Mouse (Mus musculus): ENCODE measurements around the gene Sec16b.

Gene Sec16b

DNA sequence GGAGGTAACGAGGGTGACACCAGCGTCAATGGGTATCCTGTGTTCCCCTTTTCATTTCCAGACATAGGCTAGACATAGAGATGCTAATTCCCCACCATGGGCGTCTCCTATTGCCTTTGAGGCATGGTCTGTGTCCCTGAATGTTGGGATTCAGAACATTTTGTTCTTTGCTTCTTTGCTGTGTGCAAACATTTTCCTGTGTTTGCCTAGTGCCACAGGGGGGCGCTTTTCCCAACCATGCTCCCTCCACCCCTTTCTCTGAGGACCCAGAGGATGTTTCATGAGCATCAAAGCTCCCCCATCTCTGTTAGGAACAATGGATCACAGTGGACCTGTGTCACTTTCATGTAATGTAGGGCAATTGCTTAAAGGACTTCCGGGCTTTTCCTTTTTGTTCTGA lies 51.6 kb downstream of the Sec16b start:
- DNase-seq (ENCODE audit: low spot score in 2 of 2) = no peak

DNA sequence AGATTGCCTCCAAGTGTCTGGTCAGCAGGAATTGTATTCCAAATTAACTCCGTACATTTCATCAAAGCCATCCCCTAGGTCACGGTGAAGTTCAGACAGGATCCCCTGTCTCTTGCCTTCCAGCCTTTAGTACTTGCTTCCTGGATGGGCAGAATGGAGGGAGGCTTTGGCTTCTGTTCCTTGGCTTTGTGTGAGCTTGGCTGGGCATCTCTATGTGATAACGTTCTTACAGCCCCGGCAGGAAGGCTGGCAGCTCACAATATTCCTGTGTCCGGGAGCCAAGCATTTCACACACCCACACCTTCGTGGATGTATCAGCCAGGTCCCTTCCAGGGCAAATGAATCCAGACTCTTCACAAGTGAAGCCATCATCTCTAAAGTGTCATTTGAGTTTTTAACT lies 53.5 kb downstream of the Sec16b start:
- no peak for DNase-seq (ENCODE audit: low spot score in 2 of 2)

DNA sequence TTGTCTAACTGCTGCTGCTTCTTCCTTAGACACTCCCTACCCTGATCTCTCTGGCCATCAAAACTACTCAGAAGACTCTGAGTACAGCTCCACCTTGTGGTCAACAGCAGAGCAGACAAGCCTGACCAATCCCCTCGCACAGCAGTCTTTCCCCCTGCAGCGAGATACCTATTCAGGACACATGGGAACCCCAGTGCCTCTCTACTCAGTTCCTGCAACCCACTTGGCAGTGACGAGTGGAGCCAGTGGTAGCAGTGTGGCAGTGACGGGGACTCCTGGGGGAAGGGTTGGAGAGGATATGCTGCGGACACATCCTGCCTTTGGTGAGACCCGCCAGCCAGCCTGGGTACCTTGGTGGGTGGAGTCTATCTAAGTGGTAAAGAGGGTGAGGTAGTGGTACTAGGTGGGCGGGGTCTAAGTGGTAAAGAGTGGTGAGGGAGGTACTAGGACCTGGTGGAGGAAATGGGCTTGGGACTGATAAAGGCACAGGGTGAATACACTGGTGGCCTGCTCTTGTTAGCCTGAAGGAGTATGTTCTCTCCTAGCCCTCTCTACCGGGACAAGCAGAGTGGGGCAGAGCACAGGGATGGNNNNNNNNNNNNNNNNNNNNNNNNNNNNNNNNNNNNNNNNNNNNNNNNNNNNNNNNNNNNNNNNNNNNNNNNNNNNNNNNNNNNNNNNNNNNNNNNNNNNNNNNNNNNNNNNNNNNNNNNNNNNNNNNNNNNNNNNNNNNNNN lies 54.3 kb downstream of the Sec16b start:
- DNase-seq (ENCODE audit: low spot score in 2 of 2) = no peak

DNA sequence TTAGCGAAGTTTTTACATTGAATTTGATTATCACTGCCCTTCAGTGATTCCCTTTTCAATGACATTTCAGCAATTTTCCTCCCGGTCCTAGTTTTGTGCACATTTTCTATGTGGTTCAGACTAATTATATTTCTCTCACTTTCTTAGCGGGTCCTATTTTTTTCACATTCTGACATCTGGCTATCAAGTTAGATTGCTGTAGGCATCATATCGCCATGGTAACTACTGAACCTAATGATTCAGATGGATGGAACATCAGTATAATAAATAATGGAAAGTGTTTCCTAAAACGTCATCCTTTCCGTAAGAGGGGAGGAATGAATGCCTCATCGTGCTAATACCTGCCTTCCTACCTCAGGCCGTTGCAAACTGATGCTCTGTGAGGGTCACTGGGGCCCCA lies 61.3 kb downstream of the Sec16b start:
- DNase-seq (ENCODE audit: low spot score in 2 of 2) = no peak

DNA sequence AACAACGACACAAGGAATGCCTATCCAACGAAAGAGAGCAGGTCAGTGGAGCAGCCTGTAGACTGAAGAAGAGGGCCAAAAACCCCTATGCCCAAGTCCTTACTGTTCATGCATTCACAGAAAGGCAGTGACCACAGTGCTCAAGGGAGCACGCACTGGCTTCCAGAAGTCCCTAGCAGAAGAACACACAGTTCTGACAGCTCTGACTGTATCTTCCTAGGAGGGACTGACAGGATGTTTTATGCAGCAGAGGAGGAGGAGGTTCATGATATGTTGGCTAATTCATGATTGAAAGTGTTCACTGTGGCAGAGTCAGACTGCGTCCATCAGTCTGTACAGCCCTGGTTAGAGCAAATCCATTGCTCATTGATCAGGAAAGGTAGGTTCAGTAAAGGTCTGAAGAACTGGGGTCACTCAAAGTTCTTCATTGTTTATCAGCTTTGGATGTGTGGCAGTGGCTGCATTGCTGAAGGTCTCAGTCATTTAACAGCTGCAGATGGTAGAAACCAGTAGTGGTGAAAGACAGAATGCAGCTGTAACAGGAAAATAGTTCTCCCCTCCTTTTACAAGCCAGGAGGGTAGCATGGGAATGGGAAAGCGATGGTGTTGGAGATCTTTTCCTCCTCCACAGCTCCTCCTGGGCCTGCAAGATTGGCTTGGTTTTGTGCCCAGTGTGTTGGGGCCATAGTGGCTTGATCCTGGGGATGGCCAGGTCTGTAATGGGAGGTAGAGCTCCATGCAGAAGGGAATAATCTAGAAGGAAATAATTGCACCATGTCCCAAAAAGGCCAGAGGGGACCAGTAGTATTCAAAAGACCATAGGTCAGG lies 62.9 kb downstream of the Sec16b start:
- DNase-seq (ENCODE audit: low spot score in 2 of 2) = no peak

DNA sequence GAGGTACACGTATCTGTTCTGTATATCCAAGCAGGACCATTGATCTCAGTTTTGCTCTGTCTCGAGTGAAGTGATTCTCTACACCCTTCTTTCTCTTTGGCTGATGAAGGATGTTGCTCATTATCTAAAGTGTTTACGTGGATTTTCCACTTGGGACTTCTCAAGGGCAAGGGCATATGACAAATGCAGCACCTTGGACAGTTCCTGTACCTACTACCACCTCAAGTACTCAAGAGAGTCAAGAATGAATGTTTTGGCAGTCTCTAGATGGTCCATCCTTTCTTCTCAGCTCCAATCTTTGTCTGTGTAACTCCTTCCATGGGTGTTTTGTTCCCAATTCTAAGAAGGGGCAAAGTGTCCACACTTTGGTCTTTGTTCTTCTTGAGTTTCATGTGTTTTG lies 68.8 kb downstream of the Sec16b start:
- no peak for DNase-seq (ENCODE audit: low spot score in 2 of 2)

DNA sequence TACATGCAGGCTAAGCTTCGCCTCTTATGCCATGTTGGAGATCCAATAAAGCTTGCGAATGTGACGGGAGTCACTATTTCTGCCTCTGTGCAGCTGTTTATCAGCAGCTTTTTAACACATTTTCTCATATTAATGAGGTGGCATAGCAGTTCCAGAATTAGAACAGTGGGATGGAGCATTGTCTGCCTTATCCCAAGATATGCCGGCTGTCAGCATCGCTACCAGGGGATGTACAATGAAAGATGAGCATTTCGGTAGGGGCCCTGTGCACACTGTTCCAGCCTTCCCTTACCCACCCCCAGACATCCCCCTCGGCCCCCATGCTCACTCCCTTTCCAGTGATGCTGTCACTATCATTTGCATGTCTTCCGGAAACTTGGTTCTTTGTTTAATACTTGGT lies 71.8 kb downstream of the Sec16b start:
- DNase-seq (ENCODE audit: low spot score in 2 of 2) = no peak

DNA sequence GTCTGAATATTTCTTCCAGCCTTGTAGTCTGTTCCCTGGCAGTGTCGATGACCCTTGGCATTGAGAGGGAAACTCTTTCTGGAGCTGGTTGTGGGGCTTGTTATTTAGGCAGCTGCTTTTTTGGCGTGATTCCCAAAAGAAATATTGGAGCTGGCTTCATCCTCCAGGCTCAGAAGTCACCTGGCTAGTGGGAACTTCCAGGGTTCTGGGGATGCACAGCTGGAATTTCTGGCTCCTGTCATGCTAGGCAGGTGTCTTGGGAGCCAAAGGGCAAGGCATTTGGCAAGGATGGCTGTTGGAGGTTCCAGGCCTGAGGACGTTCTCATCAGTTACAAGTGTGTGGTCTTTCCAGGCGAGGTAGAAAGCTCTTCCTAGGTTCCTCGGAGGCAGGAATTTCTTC lies 80.0 kb downstream of the Sec16b start:
- no peak for DNase-seq (ENCODE audit: low spot score in 2 of 2)

DNA sequence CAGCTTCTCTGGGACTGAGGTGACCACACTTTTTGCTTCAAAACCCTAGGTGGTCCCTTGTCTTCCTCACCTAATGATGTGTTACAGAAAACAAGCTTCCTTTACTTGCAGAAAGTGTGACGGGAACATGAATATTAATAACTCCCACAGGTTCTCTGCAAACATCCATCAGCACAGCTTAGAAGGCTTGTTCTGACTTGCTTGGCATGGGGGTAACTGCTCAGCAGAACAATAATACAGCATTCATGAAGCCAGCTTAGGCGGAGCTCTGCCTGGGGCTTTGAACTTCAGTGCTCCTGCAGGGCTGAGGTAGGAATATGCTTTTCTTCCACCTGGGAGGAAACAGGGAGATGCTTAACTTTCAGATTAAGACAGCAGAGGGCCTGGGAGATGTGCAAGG lies 85.5 kb downstream of the Sec16b start:
- DNase-seq (ENCODE audit: low spot score in 2 of 2) = no peak

DNA sequence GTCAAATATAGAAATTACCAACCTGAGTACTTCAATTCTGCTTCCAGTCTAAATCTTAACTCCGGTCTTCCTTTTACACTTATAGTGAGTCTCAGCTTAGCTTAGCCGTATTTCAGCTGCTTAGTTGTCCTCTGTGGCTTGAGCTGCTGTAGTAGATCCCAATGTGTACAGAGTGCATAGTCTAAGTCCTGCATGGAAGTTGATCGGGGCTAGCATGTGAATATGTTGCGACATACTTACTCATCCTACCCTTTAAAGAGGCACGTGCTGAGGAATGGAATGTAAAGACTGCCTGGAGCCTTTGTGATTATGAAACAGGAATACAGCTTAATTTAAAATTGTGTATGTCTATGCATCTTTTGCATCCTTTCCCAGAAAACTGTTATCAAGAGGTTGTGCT lies 88.0 kb downstream of the Sec16b start:
- DNase-seq (ENCODE audit: low spot score in 2 of 2) = no peak

DNA sequence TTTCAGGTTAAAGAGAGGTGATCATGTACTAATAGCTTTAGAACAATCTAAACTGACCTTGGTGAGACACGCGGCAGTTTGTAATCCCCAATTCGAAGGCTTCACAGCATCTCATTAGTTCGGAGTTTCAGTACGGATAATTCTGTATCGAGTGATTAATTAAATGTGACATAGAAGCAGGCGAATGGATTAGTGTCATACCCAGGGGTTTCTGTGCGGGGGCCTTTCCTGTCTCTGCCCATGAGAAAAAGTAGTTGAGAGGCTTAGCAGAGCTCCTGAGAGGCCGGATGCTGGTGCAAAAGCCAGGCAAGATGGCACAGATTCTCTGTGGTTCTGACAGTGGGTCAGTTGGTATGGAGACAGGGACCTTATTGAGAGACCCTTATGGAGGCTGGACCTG lies 88.6 kb downstream of the Sec16b start:
- DNase-seq (ENCODE audit: low spot score in 2 of 2) = no peak

DNA sequence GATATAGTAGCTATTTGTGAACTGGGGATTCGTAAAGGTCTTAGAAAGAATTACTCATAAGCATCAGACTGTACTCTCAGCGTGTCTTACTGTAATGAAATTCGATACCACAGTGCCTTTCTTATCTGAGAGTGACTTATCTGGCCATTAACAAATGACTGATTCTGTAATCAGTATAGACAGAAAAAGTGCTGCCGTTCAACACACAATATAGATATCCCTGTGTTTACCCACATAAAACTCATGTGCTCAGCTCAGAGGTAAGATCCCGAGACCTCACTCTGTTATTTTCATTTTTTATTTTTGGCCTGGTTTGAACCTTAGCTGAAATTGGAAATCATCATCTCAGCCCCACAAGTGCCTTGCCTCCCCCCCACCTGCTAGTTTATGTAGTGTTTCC lies 98.0 kb downstream of the Sec16b start:
- DNase-seq (ENCODE audit: low spot score in 2 of 2) = no peak

All from urinary bladder, postnatal 36 days (tissue).